Mouse (Mus musculus) embryo, embryonic 10 days (tissue): ENCODE measurements around the gene Atxn7l1.

ENCODE experiments used
- DNase-seq: peaks from one replicate; pipeline ENCODE4 v3.0.0-alpha.2; 2015; ENCODE audit warnings: low spot score

The Atxn7l1 gene

GRCm38 (mm10) chr12:33183138-33183627, 35.7 kb downstream of the Atxn7l1 start:
- DNase-seq: no peak

- no peak for DNase-seq
Observed at GRCm38 (mm10) chr12:33184137-33184536, 36.6 kb downstream of the Atxn7l1 start.

GRCm38 (mm10) chr12:33185046-33185445, 37.6 kb downstream of the Atxn7l1 start:
- DNase-seq: no peak

GRCm38 (mm10) chr12:33186331-33186730, 38.8 kb downstream of the Atxn7l1 start:
- no peak for DNase-seq

- no peak for DNase-seq
Observed at GRCm38 (mm10) chr12:33190133-33190532, 42.6 kb downstream of the Atxn7l1 start.

- no peak for DNase-seq
Observed at GRCm38 (mm10) chr12:33190633-33191032, 43.1 kb downstream of the Atxn7l1 start.

- DNase-seq: peak; percentile 52
Observed at GRCm38 (mm10) chr12:33193408-33193901, 46.0 kb downstream of the Atxn7l1 start.

GRCm38 (mm10) chr12:33195175-33195574, 47.7 kb downstream of the Atxn7l1 start:
- DNase-seq: no peak

GRCm38 (mm10) chr12:33197287-33197686, 49.8 kb downstream of the Atxn7l1 start:
- DNase-seq: peak; percentile 34

GRCm38 (mm10) chr12:33197746-33198145, 50.3 kb downstream of the Atxn7l1 start:
- no peak for DNase-seq

- DNase-seq: no peak
Observed at GRCm38 (mm10) chr12:33201068-33201467, 53.6 kb downstream of the Atxn7l1 start.

GRCm38 (mm10) chr12:33201491-33202210, 54.2 kb downstream of the Atxn7l1 start:
- no peak for DNase-seq

- no peak for DNase-seq
Observed at GRCm38 (mm10) chr12:33205255-33205654, 57.8 kb downstream of the Atxn7l1 start.

GRCm38 (mm10) chr12:33206300-33206699, 58.8 kb downstream of the Atxn7l1 start:
- DNase-seq: no peak

GRCm38 (mm10) chr12:33210856-33211255, 63.4 kb downstream of the Atxn7l1 start:
- DNase-seq: no peak

- DNase-seq: no peak
Observed at GRCm38 (mm10) chr12:33218215-33218859, 70.8 kb downstream of the Atxn7l1 start.

GRCm38 (mm10) chr12:33219436-33219835, 71.9 kb downstream of the Atxn7l1 start:
- DNase-seq: no peak

- DNase-seq: no peak
Observed at GRCm38 (mm10) chr12:33220081-33220480, 72.6 kb downstream of the Atxn7l1 start.

GRCm38 (mm10) chr12:33220509-33221051, 73.1 kb downstream of the Atxn7l1 start:
- DNase-seq: no peak

GRCm38 (mm10) chr12:33222187-33222586, 74.7 kb downstream of the Atxn7l1 start:
- no peak for DNase-seq

GRCm38 (mm10) chr12:33225117-33225541, 77.6 kb downstream of the Atxn7l1 start:
- no peak for DNase-seq

GRCm38 (mm10) chr12:33225978-33226377, 78.5 kb downstream of the Atxn7l1 start:
- no peak for DNase-seq

GRCm38 (mm10) chr12:33226596-33226995, 79.1 kb downstream of the Atxn7l1 start:
- no peak for DNase-seq
